Mouse (Mus musculus): ENCODE data around the gene Ube2v1.

DNA sequence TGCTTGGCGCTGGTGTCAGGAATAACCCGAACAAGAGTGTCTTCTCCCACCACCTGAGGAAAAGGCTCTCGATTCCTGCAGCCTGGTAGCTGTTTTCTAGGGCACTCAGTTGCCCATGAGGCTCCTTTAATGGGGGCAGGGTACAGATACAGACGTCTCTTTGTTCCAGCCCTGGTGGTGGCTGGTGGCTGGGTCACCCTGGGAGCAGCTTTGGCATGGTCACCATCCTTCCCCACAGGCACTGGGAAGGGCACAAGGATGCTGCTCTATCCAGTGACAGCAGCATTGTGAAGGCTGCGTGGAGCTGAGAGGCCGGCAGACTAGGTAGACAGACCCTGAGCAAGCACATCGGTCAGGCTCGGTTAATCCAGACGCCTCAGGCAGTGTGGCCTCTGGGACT is 19.7 kb upstream of the Ube2v1 start:
- TF ChIP-seq POLR2A (IDR thresholded peaks at IDR 0.05; ENCODE audit: low read depth, low read length) (no peak), CTCF (conservative IDR thresholded peaks at IDR 0.05; ENCODE audit: insufficient read depth, insufficient read length, low read depth, low read length) (no peak)

Data from kidney, adult 2 months (tissue).